Mouse (Mus musculus) left cerebral cortex, postnatal 10 days (tissue): ENCODE results near the gene Opcml. TPM values are rescaled to one million over a fixed set of nuclear protein-coding genes. Genes with fewer than 3 reads are reported as not detected.

ENCODE experiments used
- DNase-seq, 2 experiments: peaks; one replicate each; pipeline ENCODE4 v3.0.0; 2021 to 2022; ENCODE audit warnings: low spot score in 2 of 2, mixed read lengths in 1 of 2; ENCODE audit errors: extremely low spot score in 1 of 2
- intact Hi-C: fragments of 180-260 bp; cut with DNase I; formaldehyde crosslinking; loops from one replicate; pipeline ENCODE4 v1.15.1; 2025
- total RNA-seq, 2 experiments: library from RNA; stranded (reverse); gene quantifications; 2 replicates each; pipeline ENCODE4 v1.2.3; 2021

Gene Opcml
- total RNA-seq, 2 experiments from 2014 or later: 391 to 412 TPM

DNA sequence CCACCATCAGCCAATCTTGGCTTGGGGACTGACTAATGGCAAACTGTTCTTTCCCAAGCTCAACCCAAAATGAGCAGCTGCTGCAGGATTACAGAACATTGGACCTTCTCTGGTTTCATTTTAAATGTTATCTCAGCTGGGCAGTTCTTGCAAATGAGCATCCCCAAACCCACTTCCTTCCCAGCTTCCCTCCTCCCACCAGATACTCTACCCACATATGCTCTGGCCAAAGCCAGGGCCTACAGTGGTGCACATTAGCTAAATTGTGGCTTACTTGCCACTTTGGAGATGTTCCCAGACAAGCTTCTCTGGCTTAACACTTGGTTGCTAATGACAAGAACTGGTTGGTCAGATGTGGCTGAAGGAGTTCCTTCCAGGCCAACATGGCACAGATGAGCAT, 311.4 kb downstream of the Opcml start:
- DNase-seq: no peak
- intact Hi-C loops: no loop called here

DNA sequence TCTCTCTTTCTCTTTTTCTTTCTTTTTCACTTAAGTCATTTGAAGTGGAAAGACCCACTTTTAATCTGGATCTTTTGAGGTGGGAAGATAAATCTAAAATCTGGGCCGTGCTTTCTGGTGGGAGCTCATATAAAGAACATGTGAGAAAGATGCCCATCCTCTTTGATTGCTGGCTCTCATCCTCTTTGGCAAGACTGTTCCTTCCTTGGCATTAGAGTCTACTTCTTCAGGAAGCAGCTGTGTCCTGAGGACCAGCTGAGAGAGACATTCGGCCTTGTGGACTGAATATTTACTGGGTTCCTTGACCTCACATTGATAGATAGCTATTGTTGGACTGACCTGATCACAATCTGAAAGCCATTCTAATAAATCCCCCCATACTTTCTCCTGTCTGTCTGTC, 331.3 kb downstream of the Opcml start:
- DNase-seq: no peak

DNA sequence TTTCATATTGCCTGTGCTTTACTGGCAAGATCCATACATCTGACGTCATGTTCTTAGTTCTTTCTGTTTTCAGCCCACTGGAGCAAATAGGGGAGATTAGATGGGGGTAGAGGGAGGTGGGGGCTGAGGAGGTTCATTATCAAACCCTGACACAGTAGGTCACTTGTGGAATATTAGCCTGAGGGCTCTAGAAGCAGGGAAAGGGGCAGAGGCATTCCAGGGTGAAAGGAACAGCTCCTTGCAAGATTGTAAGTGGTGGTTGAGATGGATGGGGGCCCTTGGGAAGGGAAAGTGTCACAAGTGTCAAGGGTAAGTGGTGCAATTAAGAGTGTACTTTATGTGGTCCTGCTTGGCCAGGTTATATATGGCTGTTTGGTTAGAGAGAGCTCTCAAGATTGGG, 338.2 kb downstream of the Opcml start:
- intact Hi-C loops: no loop called here
- DNase-seq: no peak

More for the DNA sequence above, 331.3 kb downstream of the Opcml start:
- intact Hi-C loops: no loop called here

DNA sequence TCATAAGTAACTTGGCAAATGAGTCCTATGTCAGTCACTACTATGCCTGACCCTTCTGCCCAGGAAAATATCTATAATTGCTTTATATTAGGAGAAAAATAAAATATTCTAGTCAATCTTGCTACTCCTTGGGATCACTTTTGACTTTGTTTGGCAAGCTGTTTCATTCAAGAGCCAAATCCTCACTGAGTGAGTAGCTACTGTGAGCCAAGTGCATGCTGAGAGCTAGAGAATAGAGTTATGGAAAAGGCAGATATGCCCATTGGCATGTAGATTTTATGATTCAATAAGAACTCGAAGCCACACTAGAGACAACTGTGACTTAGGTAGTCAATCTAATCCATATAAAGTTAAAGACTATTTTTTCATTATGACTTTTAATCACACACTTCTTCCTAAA, 340.9 kb downstream of the Opcml start:
- intact Hi-C loops: no loop called here
- DNase-seq: no peak

DNA sequence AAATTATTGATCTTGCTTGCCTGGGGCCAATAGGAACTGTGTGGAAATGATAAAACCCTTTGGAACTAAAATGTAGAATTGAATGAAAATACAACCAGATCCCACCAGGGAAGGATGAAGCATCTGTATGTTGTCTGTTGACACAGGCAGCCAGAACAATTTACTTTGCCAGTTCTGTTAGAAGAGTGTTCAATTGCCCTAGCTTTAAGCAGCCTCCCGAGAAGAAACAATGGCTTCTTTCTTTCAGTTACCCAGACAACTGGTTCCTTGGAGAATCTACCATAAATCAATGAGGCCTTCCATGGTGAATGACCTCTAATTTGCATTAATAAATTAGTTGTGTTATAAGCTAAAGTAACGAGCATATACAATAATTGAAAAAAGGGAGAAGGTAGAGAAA, 346.0 kb downstream of the Opcml start:
- no peak for DNase-seq
- intact Hi-C loops: no loop called here

DNA sequence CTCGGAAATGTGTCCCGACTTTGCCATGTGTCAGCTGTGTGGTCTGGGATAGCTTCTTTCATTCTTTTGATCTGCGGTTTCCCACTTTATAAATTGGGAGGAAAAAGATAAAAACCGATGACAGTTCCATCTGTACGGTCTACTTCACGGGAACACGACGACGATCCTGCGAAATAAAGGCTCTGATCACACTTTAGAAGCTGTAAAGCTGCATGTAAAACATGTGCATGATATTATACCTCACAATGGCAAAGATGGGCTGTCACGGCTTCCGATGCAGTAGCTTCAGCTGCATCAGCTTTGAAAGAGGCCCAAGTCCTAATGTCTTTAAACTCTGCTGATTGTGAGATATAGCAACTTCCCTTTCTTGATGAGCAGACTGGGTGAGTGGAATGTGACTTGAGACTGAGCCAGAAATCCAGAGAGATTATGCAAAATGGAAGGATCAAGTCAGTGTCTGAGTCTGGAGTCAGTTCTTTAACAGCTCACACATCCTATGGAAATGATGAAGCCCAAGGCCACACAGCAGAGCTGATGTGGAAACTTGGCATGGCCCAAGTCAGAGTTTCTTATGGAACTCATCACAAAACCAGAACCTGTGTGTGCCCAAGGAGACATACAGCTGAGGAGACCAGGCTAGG, 349.5 kb downstream of the Opcml start:
- no peak for DNase-seq
- intact Hi-C loops: no loop called here

DNA sequence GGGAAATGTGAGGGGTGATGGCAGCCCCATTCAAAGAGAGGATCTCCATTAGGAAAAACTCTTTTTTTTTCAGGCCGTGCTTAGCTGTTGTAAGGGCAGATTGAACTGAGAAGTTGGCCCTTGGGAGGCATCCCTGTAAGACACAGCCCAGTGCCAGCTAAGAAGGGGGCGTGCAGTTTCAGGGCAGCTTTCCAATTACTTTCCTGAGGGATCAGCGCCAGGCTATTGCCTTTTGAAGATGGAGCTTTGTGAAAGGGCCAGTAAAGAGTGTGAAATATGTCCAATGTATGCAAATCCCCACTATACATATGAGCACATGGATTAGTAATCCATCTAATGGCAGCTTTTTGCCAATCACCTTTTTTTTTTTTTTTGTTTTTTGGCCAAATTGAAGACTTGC, 358.9 kb downstream of the Opcml start:
- no peak for DNase-seq
- intact Hi-C loops: no loop called here

DNA sequence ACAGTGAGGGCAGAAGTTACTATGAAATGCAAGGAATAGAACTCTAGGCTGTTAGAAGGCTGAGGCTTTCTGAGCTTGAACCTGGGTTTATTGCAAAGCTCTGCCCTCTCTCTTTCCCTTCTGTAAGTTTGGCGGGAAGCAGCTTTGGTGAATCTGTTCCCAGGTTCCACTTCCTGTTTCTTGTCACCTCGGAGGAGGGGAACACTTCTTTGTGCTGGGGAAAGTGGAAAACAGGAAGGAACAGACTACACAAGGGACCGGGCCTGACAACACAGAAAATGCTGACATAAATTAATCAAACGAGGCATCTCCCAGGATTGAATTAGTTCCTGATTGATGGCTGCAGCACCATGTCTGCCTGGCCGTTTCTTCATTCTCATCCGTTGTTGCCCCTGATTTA, 363.2 kb downstream of the Opcml start:
- no peak for DNase-seq
- intact Hi-C loops: no loop called here

DNA sequence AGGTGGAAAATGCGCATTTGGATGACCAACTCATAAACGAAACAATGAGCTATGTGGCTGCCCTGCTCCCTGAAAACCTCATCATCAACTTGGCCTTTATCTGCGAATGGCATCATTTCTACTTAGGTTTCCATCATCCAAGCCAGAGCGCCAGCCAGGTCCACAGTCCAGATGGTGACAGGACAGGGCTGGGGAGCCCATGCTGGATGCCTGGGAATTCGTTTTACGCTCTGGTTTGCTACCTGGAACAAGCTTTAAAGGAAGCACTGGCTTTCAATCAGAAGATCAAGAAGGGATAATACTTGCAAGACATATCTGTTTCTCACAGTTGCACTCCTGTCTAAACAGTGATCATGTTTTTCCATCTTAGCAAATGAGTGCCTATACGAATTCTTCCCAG, 366.5 kb downstream of the Opcml start:
- DNase-seq: no peak
- intact Hi-C loops: no loop called here

DNA sequence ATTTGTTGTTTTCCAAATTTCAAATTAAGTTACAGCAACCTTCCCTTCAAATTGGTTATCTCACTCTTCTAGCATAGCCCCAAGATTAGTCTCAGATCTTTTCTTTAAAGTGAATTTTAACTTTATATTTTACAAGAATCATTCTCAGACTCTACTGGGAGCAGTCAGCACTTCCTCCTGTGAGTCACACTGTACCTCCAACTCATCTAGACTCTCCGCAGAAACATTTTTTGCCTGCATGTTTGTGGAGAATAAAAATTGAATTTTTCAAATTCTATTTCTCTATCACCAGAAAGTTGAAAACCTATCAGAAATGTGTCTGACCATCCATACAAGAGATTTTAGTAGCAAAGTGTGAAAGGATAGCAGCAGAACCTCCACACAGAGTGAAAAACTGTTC, 370.4 kb downstream of the Opcml start:
- intact Hi-C loops: no loop called here
- DNase-seq: no peak

DNA sequence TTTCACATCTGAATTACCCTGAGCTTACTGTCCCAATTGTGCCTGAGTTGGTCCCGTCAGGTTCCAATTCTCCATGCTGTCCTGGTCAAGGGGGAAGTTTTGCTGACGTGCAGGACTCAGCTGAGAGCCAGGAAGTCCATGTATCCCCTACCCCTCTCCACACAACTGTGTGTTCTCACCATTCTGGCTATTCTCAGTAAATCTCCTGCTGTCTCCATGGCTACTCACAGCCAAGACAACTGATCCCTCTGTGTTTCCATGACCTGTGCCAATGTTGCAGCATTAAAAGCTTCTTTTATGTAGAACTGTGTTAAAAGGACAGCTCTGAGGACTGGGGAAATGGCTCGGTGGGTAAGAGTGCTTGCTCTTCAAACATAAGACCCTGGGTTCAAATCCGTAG, 373.4 kb downstream of the Opcml start:
- no peak for DNase-seq
- intact Hi-C loops: no loop called here

DNA sequence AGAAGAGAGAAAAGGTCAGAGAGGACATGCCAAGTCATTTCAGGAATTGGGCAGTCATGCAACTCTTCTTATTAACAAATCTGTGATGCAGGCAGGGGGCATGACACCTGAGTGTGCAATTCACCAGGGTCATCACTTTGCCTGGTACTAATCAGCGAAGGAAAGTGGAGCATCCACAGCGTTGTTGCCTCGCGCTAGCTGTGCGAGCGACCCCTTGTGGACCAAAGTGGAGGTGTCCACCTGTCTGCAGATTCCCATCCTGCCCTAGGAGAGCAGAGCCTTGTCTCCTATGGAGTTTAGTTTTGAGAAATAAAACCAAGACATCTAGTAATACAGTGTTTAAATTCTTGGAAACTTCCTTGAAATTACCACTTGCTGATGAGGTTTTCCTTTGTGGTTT, 381.3 kb downstream of the Opcml start:
- intact Hi-C loops: no loop called here
- DNase-seq: peak; percentile 33 to 58

DNA sequence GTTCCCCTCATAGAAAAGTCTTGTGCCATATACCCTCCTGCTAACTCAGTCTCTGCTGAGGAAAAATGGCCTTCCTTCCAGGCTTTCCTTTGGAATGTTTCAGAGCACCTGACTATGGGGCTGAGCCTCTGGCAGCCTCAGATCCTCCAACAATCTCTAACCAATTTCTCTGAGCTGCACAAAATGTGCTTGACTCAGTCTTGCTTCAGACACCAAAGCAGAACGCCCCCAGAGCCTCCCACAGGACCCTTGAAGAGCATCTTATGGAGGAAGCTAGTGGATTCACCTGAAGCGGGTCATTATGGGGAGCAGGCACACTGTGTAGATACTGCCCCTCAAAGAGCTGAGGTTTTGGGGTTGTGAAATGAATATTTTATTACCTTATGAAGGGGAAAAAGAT, 386.5 kb downstream of the Opcml start:
- intact Hi-C loops: no loop called here

DNA sequence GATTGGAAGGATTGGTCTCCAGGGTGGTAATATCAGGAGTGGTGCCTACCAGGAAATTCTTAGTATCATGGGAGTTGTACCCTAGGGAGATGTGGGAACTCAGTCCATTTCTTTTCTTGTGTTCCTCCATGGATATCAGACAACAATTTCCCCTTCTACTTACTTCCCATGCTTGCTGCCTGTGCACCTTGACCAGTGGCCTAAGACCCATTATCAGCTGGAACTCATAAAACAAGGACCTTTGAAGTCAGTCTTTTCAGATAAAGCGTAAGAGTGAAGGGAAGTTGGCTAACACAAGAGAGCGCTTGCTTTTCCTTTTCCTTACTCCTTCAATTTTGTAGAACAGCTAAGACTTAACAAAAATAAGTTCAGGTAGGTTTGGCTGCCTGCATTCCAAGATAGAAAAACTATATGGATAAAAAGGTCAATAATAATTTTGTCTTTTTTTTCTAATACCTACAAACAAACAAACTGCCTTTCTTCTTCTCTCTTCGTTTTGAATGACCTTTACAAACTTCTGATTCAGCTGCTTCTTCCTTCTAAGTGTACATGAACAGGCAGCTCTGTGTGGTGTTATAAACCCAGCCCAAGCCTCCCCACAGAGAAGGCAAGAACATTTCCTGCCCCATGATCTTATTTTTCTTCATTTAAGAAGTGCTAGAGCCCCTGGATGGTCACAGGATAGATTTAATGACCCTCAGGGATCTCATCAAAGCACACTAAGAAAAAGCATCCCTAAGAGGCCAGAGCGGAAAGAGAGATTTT, 387.7 kb downstream of the Opcml start:
- DNase-seq: no peak
- intact Hi-C loops: no loop called here

More for the DNA sequence above, 386.5 kb downstream of the Opcml start:
- DNase-seq: no peak

DNA sequence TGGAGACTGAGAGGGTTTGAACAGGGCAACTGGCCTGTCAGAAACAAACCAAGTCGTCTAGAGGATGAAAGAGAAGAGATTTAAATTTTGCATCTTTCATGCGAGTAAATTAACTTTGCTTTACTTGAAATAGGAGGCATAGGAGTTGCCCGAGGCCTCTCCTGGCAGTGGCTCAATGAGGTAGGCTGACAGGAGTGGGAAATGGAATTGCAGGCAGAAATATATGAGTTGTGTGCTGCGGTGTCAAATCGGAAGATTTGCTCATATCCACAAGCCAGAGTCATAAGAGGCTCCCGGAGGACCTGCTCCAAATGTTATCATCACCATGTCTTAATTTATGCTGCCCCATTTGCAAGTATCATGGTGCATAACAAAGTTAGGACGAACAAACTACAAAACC, 391.3 kb downstream of the Opcml start:
- DNase-seq: no peak
- intact Hi-C loops: no loop called here

DNA sequence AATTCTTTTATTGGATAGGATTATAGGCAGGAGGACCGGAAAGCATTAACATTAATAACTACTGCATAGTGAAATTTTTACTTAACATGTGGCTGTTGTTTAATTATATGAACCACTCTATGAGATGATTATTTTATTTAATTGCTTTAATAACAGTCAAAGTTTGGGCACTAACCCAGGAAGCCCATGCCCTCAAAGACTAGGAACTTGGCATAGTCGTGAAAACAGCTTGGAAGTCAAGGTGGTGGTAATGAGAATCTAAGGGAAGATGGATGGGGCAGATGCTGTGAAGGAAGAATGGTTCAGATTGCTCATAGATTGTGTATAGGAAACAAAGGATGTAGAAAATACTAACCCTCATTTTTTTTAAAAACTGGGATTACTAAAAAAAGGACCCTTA, 399.7 kb downstream of the Opcml start:
- intact Hi-C loops: no loop called here
- no peak for DNase-seq

DNA sequence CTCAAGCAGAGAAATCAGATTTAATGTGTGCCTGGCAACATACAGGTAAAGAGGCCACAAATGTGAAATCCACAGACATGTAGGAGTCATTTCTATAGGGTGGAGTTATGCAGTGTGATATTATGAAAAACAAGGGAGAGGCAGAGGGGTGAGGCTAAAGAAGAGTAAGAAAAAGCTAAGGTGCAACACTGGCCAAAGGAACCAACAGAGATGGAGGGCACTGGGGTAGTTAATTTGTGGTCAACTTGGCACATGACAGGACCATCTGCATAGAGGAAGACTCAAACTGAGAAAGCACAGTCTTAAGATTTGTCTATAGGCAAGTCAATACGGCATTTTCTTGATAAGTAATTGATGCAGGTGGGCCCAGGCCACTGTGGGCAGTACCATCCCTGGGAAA, 400.2 kb downstream of the Opcml start:
- DNase-seq: no peak
- intact Hi-C loops: no loop called here

DNA sequence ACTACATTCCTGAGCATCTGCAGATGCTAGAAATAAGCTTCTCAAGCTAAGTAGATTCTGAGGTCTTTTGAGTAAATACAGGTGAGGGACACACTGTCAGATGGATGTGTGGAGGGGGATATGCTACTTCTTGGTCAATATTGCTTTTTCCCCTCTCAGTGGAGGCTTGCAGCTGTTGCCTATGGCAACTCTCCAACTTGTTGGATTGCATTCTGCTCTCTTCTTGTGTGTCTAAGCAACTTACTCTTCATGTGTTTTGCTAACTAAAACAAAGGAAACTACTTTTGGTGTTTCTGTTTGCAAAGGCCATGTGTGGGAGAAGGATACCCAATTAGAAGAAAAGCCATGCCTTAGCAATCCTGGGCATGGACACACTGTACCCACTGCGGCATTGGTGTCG, 406.0 kb downstream of the Opcml start:
- no peak for DNase-seq
- intact Hi-C loops: no loop called here

DNA sequence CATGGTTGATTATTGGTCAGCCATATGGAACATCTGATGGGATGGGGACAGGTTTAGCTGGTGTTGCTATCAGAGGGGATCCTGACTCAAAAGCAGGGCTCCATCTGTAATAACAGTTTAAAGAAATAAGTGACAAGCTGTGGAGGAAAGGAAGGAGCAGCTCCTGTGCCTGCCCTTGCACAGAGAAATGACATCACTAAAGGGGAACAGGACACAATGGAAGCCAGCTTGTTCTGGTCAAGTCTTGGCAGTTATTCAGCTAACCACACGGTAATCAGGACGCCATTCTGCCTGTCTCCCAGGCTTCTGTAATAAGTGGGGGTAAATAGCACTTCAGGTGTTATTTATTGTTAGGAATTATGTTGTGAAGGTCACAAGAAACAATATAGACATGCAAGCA, 406.5 kb downstream of the Opcml start:
- intact Hi-C loops: no loop called here
- no peak for DNase-seq

DNA sequence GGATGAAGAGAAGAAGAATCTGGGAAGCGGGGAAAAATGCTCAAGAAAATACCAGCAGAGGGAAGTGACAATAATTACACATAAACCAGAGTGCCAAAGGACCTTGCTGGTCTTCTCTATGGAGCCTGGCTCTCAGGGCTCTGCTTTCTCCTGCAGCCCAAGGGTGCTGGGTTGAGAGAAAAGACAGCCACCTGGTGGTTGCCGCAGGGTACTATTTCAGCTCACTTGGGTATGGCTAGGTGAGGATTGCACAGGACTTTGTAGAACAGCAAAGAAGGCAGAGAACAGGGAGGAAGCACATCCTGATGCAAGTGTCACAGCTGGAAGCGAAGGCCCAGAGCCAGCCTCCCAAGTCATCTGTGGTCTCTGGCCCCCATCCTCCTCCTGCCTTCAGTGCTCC, 407.1 kb downstream of the Opcml start:
- DNase-seq: peak; percentile 54 to 61
- intact Hi-C loops: no loop called here
